ENCODE assay signal across 13 mouse cellular contexts in the genomic region with DNA sequence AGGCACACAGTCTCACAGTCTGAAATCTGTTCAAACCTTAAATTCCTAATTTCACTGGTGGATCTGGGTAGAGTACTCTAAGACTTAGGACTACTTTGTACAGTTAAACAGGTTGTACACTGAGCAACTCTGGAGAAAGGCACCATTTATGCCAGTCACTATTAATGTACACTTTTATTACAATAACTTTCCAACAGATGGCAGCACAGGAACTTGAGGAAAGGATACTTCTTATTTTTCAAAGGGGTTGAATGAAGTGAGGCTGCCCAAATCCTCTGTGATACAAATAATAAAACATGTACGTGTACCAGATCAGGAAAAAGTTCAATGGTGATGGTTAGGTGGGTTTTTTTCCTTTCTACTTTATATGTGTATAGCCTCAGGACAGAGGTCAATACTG. TPM values are rescaled to one million over a fixed set of nuclear protein-coding genes. Genes with fewer than 3 reads are reported as not detected.
A peak's percentile ranks its signal among the peaks of the same experiment; 100 is the strongest.
DNase-seq lines count a peak whose midpoint lies in the region; ATAC-seq and TF ChIP-seq lines count a peak whose summit lies in the region.
"Had no signal": no experiment of that assay in that cellular context is flagged by ENCODE, and none has a peak within 500 bp of the region (broad histone marks: within the 10 kb centered on the region; RNA-seq: fewer than 3 reads in every experiment).

No protein-coding gene starts in this region.

- no peaks in the 10 kb centered on the region; the same call in 1 of the 2 replicates for H3K79me2 ChIP-seq in liver, adult 2 months (ENCODE audit: control insufficient read depth, insufficient read depth, low read length)

- DNase-seq in embryonic facial prominence, embryonic 11.5 days (ENCODE audit: low spot score): peak; percentile 63
- DNase-seq in embryonic facial prominence, embryonic 10.5 days (ENCODE audit: low spot score): no peak
- DNase-seq in liver, adult 2 months (ENCODE audit: extremely low read depth, low read depth, low spot score): peak; percentile 9
- DNase-seq in liver: no peak
- peak; percentile 55 for DNase-seq in adipocyte (ENCODE audit: low spot score)
- DNase-seq in retina, embryonic 14.5 days (ENCODE audit: low spot score): peak; percentile 65
- DNase-seq in urinary bladder, adult 18-20 months (ENCODE audit: low spot score in 2 of 2): no peak
- DNase-seq in spleen, postnatal 14 days (ENCODE audit: low spot score in 2 of 2): no peak
- DNase-seq: adrenal gland, adult 2 months; kidney, adult 2 months had no signal

- TF ChIP-seq POLR2A in liver, adult 2 months (IDR thresholded peaks at IDR 0.05; ENCODE audit: extremely low read depth, insufficient read depth, low read length): no peak

- no peak overlapping the region for H3K9ac ChIP-seq in embryonic facial prominence, embryonic 11.5 days (replicated peaks; ENCODE audit: low read length)
- H3K9ac ChIP-seq in liver, adult 2 months (ENCODE audit: low read depth, low read length): no peak overlapping the region
- H3K9ac ChIP-seq: forebrain, embryonic 13.5 days had no signal

- no peak for TF ChIP-seq CTCF in liver, adult 2 months (IDR thresholded peaks at IDR 0.05; ENCODE audit: low read depth, low read length)

- no peak for ATAC-seq in embryonic facial prominence, embryonic 11.5 days (replicated peaks; ENCODE audit: insufficient number of reproducible peaks, low FRiP score, low TSS enrichment, low read depth)
- ATAC-seq: forebrain, embryonic 13.5 days had no signal

- no peaks in the 10 kb centered on the region for H3K9me3 ChIP-seq in embryonic facial prominence, embryonic 11.5 days (replicated peaks; ENCODE audit: control insufficient read depth, low read length)
- no peaks in the 10 kb centered on the region for H3K9me3 ChIP-seq in embryonic facial prominence, embryonic 10.5 days
- H3K9me3 ChIP-seq: forebrain, embryonic 13.5 days had no signal

- H3K4me1 ChIP-seq in embryonic facial prominence, embryonic 11.5 days (ENCODE audit: control insufficient read depth, insufficient read depth, low read length): no peaks in the 10 kb centered on the region
- no peaks in the 10 kb centered on the region for H3K4me1 ChIP-seq in embryonic facial prominence, embryonic 10.5 days
- H3K4me1 ChIP-seq in liver, adult 2 months (ENCODE audit: control insufficient read depth, insufficient read depth, low read length): no peaks in the 10 kb centered on the region
- H3K4me1 ChIP-seq: forebrain, embryonic 13.5 days had no signal

- no peak overlapping the region for H3K4me3 ChIP-seq in embryonic facial prominence, embryonic 11.5 days (ENCODE audit: low read depth, low read length)
- no peak overlapping the region for H3K4me3 ChIP-seq in embryonic facial prominence, embryonic 10.5 days
- no peak overlapping the region for H3K4me3 ChIP-seq in liver, adult 2 months (ENCODE audit: insufficient read depth, low read depth, low read length)
- H3K4me3 ChIP-seq: forebrain, embryonic 13.5 days had no signal

- 72% methylated on average over 1 of the region's 1 CpGs for WGBS in embryonic facial prominence, embryonic 11.5 days
- 84% methylated on average over 1 of the region's 1 CpGs for WGBS in embryonic facial prominence, embryonic 10.5 days
- WGBS in liver, adult 2 months: 76% methylated on average over 1 of the region's 1 CpGs

- H3K4me2 ChIP-seq in embryonic facial prominence, embryonic 11.5 days (ENCODE audit: low read depth, low read length): no peak overlapping the region
- H3K4me2 ChIP-seq: forebrain, embryonic 13.5 days; heart, embryonic 11.5 days had no signal

- no peaks in the 10 kb centered on the region for H3K27me3 ChIP-seq in embryonic facial prominence, embryonic 11.5 days (ENCODE audit: control insufficient read depth, insufficient read depth, low read length)
- H3K27me3 ChIP-seq in embryonic facial prominence, embryonic 10.5 days (replicated peaks; ENCODE audit: low read depth, poor library complexity, severe bottlenecking): no peaks in the 10 kb centered on the region
- H3K27me3 ChIP-seq in liver, adult 2 months (ENCODE audit: control insufficient read depth, insufficient read depth, low read length): no peaks in the 10 kb centered on the region
- H3K27me3 ChIP-seq: forebrain, embryonic 13.5 days had no signal

- no peak overlapping the region for H3K27ac ChIP-seq in embryonic facial prominence, embryonic 11.5 days (replicated peaks; ENCODE audit: low read depth, low read length)
- H3K27ac ChIP-seq in embryonic facial prominence, embryonic 10.5 days (replicated peaks): no peak overlapping the region
- no peak overlapping the region for H3K27ac ChIP-seq in liver, adult 2 months (replicated peaks; ENCODE audit: insufficient read depth, low read depth, low read length)
- H3K27ac ChIP-seq: forebrain, embryonic 13.5 days; macrophage had no signal

- no peaks in the 10 kb centered on the region for H3K36me3 ChIP-seq in embryonic facial prominence, embryonic 11.5 days (replicated peaks; ENCODE audit: control insufficient read depth, insufficient read depth, low read depth, low read length)
- 0 out of 2 replicates have a peak, but pooled peaks cover 7% of the 10 kb centered on the region for H3K36me3 ChIP-seq in embryonic facial prominence, embryonic 10.5 days (replicated peaks)
- peaks cover 44% of the 10 kb centered on the region for H3K36me3 ChIP-seq in liver, adult 2 months (ENCODE audit: control insufficient read depth, insufficient read depth, low read length)

RNA-seq across cellular contexts. Expression of a gene that starts 43.6 kb away (rescaled TPM):
- 174 and 187 TPM in 2 replicates for polyA plus RNA-seq in embryonic facial prominence, embryonic 11.5 days (2014; fragmentation: Nextera tagmentation; extraction: Ambion mirVana)
- polyA plus RNA-seq in embryonic facial prominence, embryonic 10.5 days (2016; fragmentation: Nextera tagmentation; extraction: Ambion mirVana): 156 and 159 TPM in 2 replicates
- 256 and 268 TPM in 2 replicates for total RNA-seq in liver, adult 2 months (2014; rRNA removed)
- polyA plus RNA-seq in liver, adult 2 months (2012; rRNA removed): 187 and 220 TPM in 2 replicates

Comparison
In these comparisons a context has a peak if more than half of its experiments do, and no peak if none do; other contexts are left out.
1. DNase-seq: peak in embryonic facial prominence, embryonic 11.5 days (single experiment), liver, adult 2 months (single experiment), adipocyte (single experiment) and retina, embryonic 14.5 days (single experiment); none in embryonic facial prominence, embryonic 10.5 days (single experiment), liver (single experiment), urinary bladder, adult 18-20 months (0 of 2) and spleen, postnatal 14 days (0 of 2).